Mouse (Mus musculus) liver, postnatal 0 days (tissue): ENCODE results near the gene Tfdp2. TPM values are rescaled to one million over a fixed set of nuclear protein-coding genes. Genes with fewer than 3 reads are reported as not detected.
"Not testable (repeated sequence)": the region's sequence is repeated elsewhere in the genome, so short reads cannot be mapped to it uniquely, and the experiment has no call there.

Source experiments
- ATAC-seq: fragments of 200-750 bp; cut with Nextera tagmentation; 2 replicates; pipeline ENCODE4 v1.8.0; 2017; ENCODE audit warnings: mild to moderate bottlenecking, moderate library complexity
- DNase-seq: peaks from one replicate; pipeline ENCODE4 v3.0.0-alpha.2; 2016
- H3K27ac ChIP-seq: fragments of 300-500 bp; sonication (generic); 2 replicates; pipeline ENCODE4 v1.5.1; 2014; ENCODE audit warnings: antibody characterized with exemption, moderate library complexity, mild to moderate bottlenecking, low read depth
- H3K27me3 ChIP-seq: fragments of 300-500 bp; sonication (generic); 2 replicates; pipeline ENCODE4 v1.6.1; 2014; ENCODE audit warnings: low read length, control low read depth, mixed read lengths; ENCODE audit not compliant: insufficient read depth
- H3K36me3 ChIP-seq: fragments of 300-500 bp; sonication (generic); replicated peaks from 2 replicates; pipeline ENCODE4 v1.6.1; 2014; ENCODE audit warnings: mild to moderate bottlenecking, control low read depth, low read length, moderate library complexity, mixed read lengths; ENCODE audit not compliant: insufficient read depth
- H3K4me1 ChIP-seq: fragments of 300-500 bp; sonication (generic); 2 replicates; pipeline ENCODE4 v1.6.1; 2014; ENCODE audit warnings: antibody characterized with exemption, mild to moderate bottlenecking, control low read depth; ENCODE audit not compliant: insufficient read depth
- H3K4me2 ChIP-seq: fragments of 300-500 bp; sonication (generic); 2 replicates; pipeline ENCODE4 v1.6.1; 2014; ENCODE audit warnings: low read depth, mild to moderate bottlenecking, low read length, moderate library complexity, mixed read lengths
- H3K4me3 ChIP-seq: fragments of 300-500 bp; sonication (generic); 2 replicates; pipeline ENCODE4 v1.5.1; 2014; ENCODE audit warnings: low read depth, low read length
- H3K9ac ChIP-seq: fragments of 300-500 bp; sonication (generic); replicated peaks from 2 replicates; pipeline ENCODE4 v1.6.1; 2014; ENCODE audit warnings: mild to moderate bottlenecking, moderate library complexity
- H3K9me3 ChIP-seq: fragments of 300-500 bp; sonication (generic); 2 replicates; pipeline ENCODE4 v1.6.1; 2016; ENCODE audit warnings: mild to moderate bottlenecking, control low read depth, low read length, mixed read lengths
- CTCF ChIP-seq: sonication (generic); IDR thresholded peaks from 2 replicates; pipeline ENCODE4 v1.5.1; 2016; ENCODE audit warnings: antibody characterized with exemption, low read depth
- EP300 ChIP-seq: IDR thresholded peaks from 2 replicates; pipeline ENCODE4 v1.6.1; 2016; ENCODE audit warnings: antibody characterized with exemption, low read depth, mild to moderate bottlenecking
- WGBS: fragments of 180-500 bp; shearing (Covaris S2); extraction: QIAGEN DNeasy Blood & Tissue Kit; methylation state at CpG from one replicate; pipeline ENCODE4 v1.1.7; 2014; ENCODE audit not compliant: insufficient replicate concordance; 5-methylcytosine and 5-hydroxymethylcytosine counted together
- polyA plus RNA-seq: library from polyadenylated mRNA; unstranded; fragments of >200 nt; fragmentation: Nextera tagmentation; extraction: Ambion mirVana; gene quantifications from 2 replicates; pipeline ENCODE4 v1.2.1, GENCODE M21; 2015

Tfdp2 gene
- polyA plus RNA-seq, 1 experiment from 2014 or later, result 61.7 TPM

- H3K4me3 ChIP-seq, result no peak overlapping the region
- H3K4me1 ChIP-seq, result no peaks in the 10 kb centered on the region
- no peaks in the 10 kb centered on the region for H3K36me3 ChIP-seq
- ATAC-seq (no peak), DNase-seq (no peak)
- H3K27ac ChIP-seq, result no peak overlapping the region
- no peaks in the 10 kb centered on the region for H3K9me3 ChIP-seq
- TF ChIP-seq EP300, result no peak
- no peak for TF ChIP-seq CTCF
- no peak overlapping the region for H3K9ac ChIP-seq
- no peak overlapping the region for H3K4me2 ChIP-seq
- H3K27me3 ChIP-seq, result no peaks in the 10 kb centered on the region
- 92% methylated on average over 7 of the region's 7 CpGs for WGBS
Observed at GRCm38 (mm10) chr9:96163443-96163842, 32.6 kb upstream of the Tfdp2 start.

- not testable (repeated sequence) for H3K27me3 ChIP-seq, DNase-seq, H3K27ac ChIP-seq, H3K9me3 ChIP-seq, H3K9ac ChIP-seq, H3K4me2 ChIP-seq, H3K4me3 ChIP-seq, H3K36me3 ChIP-seq, ATAC-seq, H3K4me1 ChIP-seq
- 89% methylated on average over 13 of the region's 15 CpGs for WGBS
Observed at GRCm38 (mm10) chr9:96163983-96164382, 32.1 kb upstream of the Tfdp2 start.

- Histone ChIP-seq H3K27ac (no peak overlapping the region), H3K4me3 (no peak overlapping the region), H3K36me3 (no peaks in the 10 kb centered on the region), H3K9me3 (no peaks in the 10 kb centered on the region), H3K4me2 (no peak overlapping the region), H3K4me1 (no peaks in the 10 kb centered on the region), H3K9ac (no peak overlapping the region), H3K27me3 (no peaks in the 10 kb centered on the region)
- 34% methylated on average over 5 of the region's 5 CpGs for WGBS
- ATAC-seq (no peak), DNase-seq (peak; percentile 85)
- TF ChIP-seq EP300, result no peak
- peak; percentile 97 for TF ChIP-seq CTCF
Observed at GRCm38 (mm10) chr9:96167168-96167585, 28.9 kb upstream of the Tfdp2 start.

- Histone ChIP-seq H3K4me2 (no peak overlapping the region), H3K36me3 (no peaks in the 10 kb centered on the region), H3K4me1 (no peaks in the 10 kb centered on the region), H3K9me3 (no peaks in the 10 kb centered on the region), H3K4me3 (no peak overlapping the region), H3K27ac (no peak overlapping the region), H3K9ac (no peak overlapping the region), H3K27me3 (no peaks in the 10 kb centered on the region)
- DNase-seq (no peak), ATAC-seq (no peak)
- TF ChIP-seq EP300 (no peak), CTCF (no peak)
- 57% methylated on average over 3 of the region's 3 CpGs for WGBS
Observed at GRCm38 (mm10) chr9:96170600-96170999, 25.5 kb upstream of the Tfdp2 start.

- Histone ChIP-seq H3K9me3 (no peaks in the 10 kb centered on the region), H3K27me3 (no peaks in the 10 kb centered on the region), H3K4me2 (no peak overlapping the region), H3K27ac (no peak overlapping the region), H3K36me3 (no peaks in the 10 kb centered on the region), H3K4me3 (no peak overlapping the region), H3K9ac (no peak overlapping the region), H3K4me1 (no peaks in the 10 kb centered on the region)
- DNase-seq (no peak), ATAC-seq (no peak)
- WGBS, result 64% methylated on average over 4 of the region's 4 CpGs
- TF ChIP-seq EP300, result no peak
- no peak for TF ChIP-seq CTCF
Observed at GRCm38 (mm10) chr9:96184909-96185308, 11.2 kb upstream of the Tfdp2 start.

GRCm38 (mm10) chr9:96186701-96187100 lies 9.4 kb upstream of the Tfdp2 start:
- TF ChIP-seq CTCF (no peak), EP300 (no peak)
- 49% methylated on average over 7 of the region's 7 CpGs for WGBS
- Histone ChIP-seq H3K4me2 (no peak overlapping the region), H3K4me1 (no peaks in the 10 kb centered on the region), H3K9me3 (no peaks in the 10 kb centered on the region), H3K36me3 (no peaks in the 10 kb centered on the region), H3K27ac (no peak overlapping the region), H3K9ac (no peak overlapping the region), H3K27me3 (no peaks in the 10 kb centered on the region), H3K4me3 (no peak overlapping the region)
- ATAC-seq (no peak), DNase-seq (no peak)

- no peaks in the 10 kb centered on the region for H3K27me3 ChIP-seq
- H3K27ac ChIP-seq, result peak overlapping the region; percentile 97
- DNase-seq, result peak; percentile 60
- peak overlapping the region; percentile 100 for H3K4me2 ChIP-seq
- under 1% methylated on average over 18 of the region's 20 CpGs for WGBS
- TF ChIP-seq EP300, result no peak
- TF ChIP-seq CTCF, result peak; percentile 40; the same call in 1 of the 2 replicates
- peak; percentile 14; the same call in 1 of the 2 replicates for ATAC-seq
- peak overlapping the region; percentile 90 for H3K9ac ChIP-seq
- no peaks in the 10 kb centered on the region for H3K36me3 ChIP-seq
- H3K9me3 ChIP-seq, result no peaks in the 10 kb centered on the region
- H3K4me1 ChIP-seq, result peaks cover 19% of the 10 kb centered on the region
- H3K4me3 ChIP-seq, result peak overlapping the region; percentile 87
Observed at GRCm38 (mm10) chr9:96196636-96197181, 634 bp downstream of the Tfdp2 start.
